Mouse (Mus musculus): ENCODE results near the gene Rbfox1. TPM values are rescaled to one million over a fixed set of nuclear protein-coding genes. Genes with fewer than 3 reads are reported as not detected.

The Rbfox1 gene
- polyA plus RNA-seq, 1 experiment from 2014 or later = 276 TPM

GRCm38 (mm10) chr16:6192358-6192757 lies 307.2 kb downstream of the Rbfox1 start:
- Histone ChIP-seq H3K9ac (ENCODE audit: low read depth, low read length) (no peak overlapping the region), H3K36me3 (ENCODE audit: control insufficient read depth, insufficient read depth, low read length) (no peaks in the 10 kb centered on the region), H3K27ac (ENCODE audit: low read depth, low read length) (no peak overlapping the region), H3K4me2 (ENCODE audit: low read length) (no peak overlapping the region), H3K27me3 (replicated peaks; ENCODE audit: control insufficient read depth, insufficient read depth, low read length) (no peaks in the 10 kb centered on the region), H3K4me1 (ENCODE audit: control insufficient read depth, insufficient read depth, low read depth, low read length) (no peaks in the 10 kb centered on the region), H3K4me3 (ENCODE audit: low read length) (no peak overlapping the region), H3K9me3 (ENCODE audit: control insufficient read depth, low read length) (no peaks in the 10 kb centered on the region)
- 89% methylated on average over 2 of the region's 2 CpGs for WGBS
- no peak for ATAC-seq

- no peak overlapping the region for H3K4me3 ChIP-seq (ENCODE audit: low read length)
- H3K9ac ChIP-seq (ENCODE audit: low read depth, low read length) = no peak overlapping the region
- no peaks in the 10 kb centered on the region for H3K27me3 ChIP-seq (replicated peaks; ENCODE audit: control insufficient read depth, insufficient read depth, low read length)
- no peak for ATAC-seq
- H3K4me1 ChIP-seq (ENCODE audit: control insufficient read depth, insufficient read depth, low read depth, low read length) = no peaks in the 10 kb centered on the region
- no peaks in the 10 kb centered on the region for H3K36me3 ChIP-seq (ENCODE audit: control insufficient read depth, insufficient read depth, low read length)
- no peak overlapping the region for H3K27ac ChIP-seq (ENCODE audit: low read depth, low read length)
- no peaks in the 10 kb centered on the region for H3K9me3 ChIP-seq (ENCODE audit: control insufficient read depth, low read length)
- no peak overlapping the region for H3K4me2 ChIP-seq (ENCODE audit: low read length)
Observed at GRCm38 (mm10) chr16:6206431-6206830, 321.3 kb downstream of the Rbfox1 start.

GRCm38 (mm10) chr16:6212916-6213315 lies 327.8 kb downstream of the Rbfox1 start:
- Histone ChIP-seq H3K4me1 (ENCODE audit: control insufficient read depth, insufficient read depth, low read depth, low read length) (peaks cover 5% of the 10 kb centered on the region; the same call in 1 of the 2 replicates), H3K9ac (ENCODE audit: low read depth, low read length) (no peak overlapping the region), H3K4me3 (ENCODE audit: low read length) (no peak overlapping the region), H3K4me2 (ENCODE audit: low read length) (no peak overlapping the region), H3K9me3 (ENCODE audit: control insufficient read depth, low read length) (no peaks in the 10 kb centered on the region), H3K27ac (ENCODE audit: low read depth, low read length) (peak overlapping the region; percentile 49; the same call in 1 of the 2 replicates), H3K27me3 (replicated peaks; ENCODE audit: control insufficient read depth, insufficient read depth, low read length) (no peaks in the 10 kb centered on the region), H3K36me3 (ENCODE audit: control insufficient read depth, insufficient read depth, low read length) (no peaks in the 10 kb centered on the region)
- 18% methylated on average over 3 of the region's 3 CpGs for WGBS
- peak; percentile 58; the same call in 1 of the 2 replicates for ATAC-seq

- Histone ChIP-seq H3K9me3 (ENCODE audit: control insufficient read depth, low read length) (no peaks in the 10 kb centered on the region), H3K9ac (ENCODE audit: low read depth, low read length) (no peak overlapping the region), H3K4me1 (ENCODE audit: control insufficient read depth, insufficient read depth, low read depth, low read length) (no peaks in the 10 kb centered on the region), H3K36me3 (ENCODE audit: control insufficient read depth, insufficient read depth, low read length) (no peaks in the 10 kb centered on the region), H3K4me3 (ENCODE audit: low read length) (no peak overlapping the region), H3K27me3 (replicated peaks; ENCODE audit: control insufficient read depth, insufficient read depth, low read length) (no peaks in the 10 kb centered on the region), H3K27ac (ENCODE audit: low read depth, low read length) (no peak overlapping the region), H3K4me2 (ENCODE audit: low read length) (no peak overlapping the region)
- ATAC-seq = no peak
- 58% methylated on average over 6 of the region's 6 CpGs for WGBS
Observed at GRCm38 (mm10) chr16:6227449-6227848, 342.3 kb downstream of the Rbfox1 start.

- no peak overlapping the region for H3K4me2 ChIP-seq (ENCODE audit: low read length)
- no peak overlapping the region for H3K27ac ChIP-seq (ENCODE audit: low read depth, low read length)
- no peak for ATAC-seq
- no peaks in the 10 kb centered on the region for H3K36me3 ChIP-seq (ENCODE audit: control insufficient read depth, insufficient read depth, low read length)
- no peak overlapping the region for H3K4me3 ChIP-seq (ENCODE audit: low read length)
- H3K27me3 ChIP-seq (replicated peaks; ENCODE audit: control insufficient read depth, insufficient read depth, low read length) = no peaks in the 10 kb centered on the region
- no peaks in the 10 kb centered on the region for H3K4me1 ChIP-seq (ENCODE audit: control insufficient read depth, insufficient read depth, low read depth, low read length)
- H3K9me3 ChIP-seq (ENCODE audit: control insufficient read depth, low read length) = no peaks in the 10 kb centered on the region
- no peak overlapping the region for H3K9ac ChIP-seq (ENCODE audit: low read depth, low read length)
- 93% methylated on average over 2 of the region's 2 CpGs for WGBS
Observed at GRCm38 (mm10) chr16:6232966-6233365, 347.8 kb downstream of the Rbfox1 start.

GRCm38 (mm10) chr16:6241393-6241792 lies 356.2 kb downstream of the Rbfox1 start:
- Histone ChIP-seq H3K4me2 (ENCODE audit: low read length) (no peak overlapping the region), H3K4me3 (ENCODE audit: low read length) (no peak overlapping the region), H3K36me3 (ENCODE audit: control insufficient read depth, insufficient read depth, low read length) (no peaks in the 10 kb centered on the region), H3K27ac (ENCODE audit: low read depth, low read length) (no peak overlapping the region), H3K9me3 (ENCODE audit: control insufficient read depth, low read length) (no peaks in the 10 kb centered on the region), H3K9ac (ENCODE audit: low read depth, low read length) (no peak overlapping the region), H3K27me3 (replicated peaks; ENCODE audit: control insufficient read depth, insufficient read depth, low read length) (no peaks in the 10 kb centered on the region), H3K4me1 (ENCODE audit: control insufficient read depth, insufficient read depth, low read depth, low read length) (no peaks in the 10 kb centered on the region; the same call in 1 of the 2 replicates)
- WGBS = 95% methylated on average over 4 of the region's 4 CpGs
- no peak for ATAC-seq

GRCm38 (mm10) chr16:6242468-6242867 lies 357.3 kb downstream of the Rbfox1 start:
- Histone ChIP-seq H3K9ac (ENCODE audit: low read depth, low read length) (no peak overlapping the region), H3K27ac (ENCODE audit: low read depth, low read length) (no peak overlapping the region), H3K36me3 (ENCODE audit: control insufficient read depth, insufficient read depth, low read length) (no peaks in the 10 kb centered on the region), H3K4me2 (ENCODE audit: low read length) (no peak overlapping the region), H3K27me3 (replicated peaks; ENCODE audit: control insufficient read depth, insufficient read depth, low read length) (no peaks in the 10 kb centered on the region), H3K4me3 (ENCODE audit: low read length) (no peak overlapping the region), H3K9me3 (ENCODE audit: control insufficient read depth, low read length) (no peaks in the 10 kb centered on the region), H3K4me1 (ENCODE audit: control insufficient read depth, insufficient read depth, low read depth, low read length) (no peaks in the 10 kb centered on the region; the same call in 1 of the 2 replicates)
- no peak for ATAC-seq
- WGBS = 76% methylated on average over 3 of the region's 3 CpGs

- H3K4me2 ChIP-seq (ENCODE audit: low read length) = no peak overlapping the region
- no peaks in the 10 kb centered on the region; the same call in 1 of the 2 replicates for H3K4me1 ChIP-seq (ENCODE audit: control insufficient read depth, insufficient read depth, low read depth, low read length)
- no peak overlapping the region for H3K4me3 ChIP-seq (ENCODE audit: low read length)
- no peaks in the 10 kb centered on the region for H3K27me3 ChIP-seq (replicated peaks; ENCODE audit: control insufficient read depth, insufficient read depth, low read length)
- WGBS = 38% methylated on average over 4 of the region's 4 CpGs
- no peaks in the 10 kb centered on the region for H3K9me3 ChIP-seq (ENCODE audit: control insufficient read depth, low read length)
- no peaks in the 10 kb centered on the region for H3K36me3 ChIP-seq (ENCODE audit: control insufficient read depth, insufficient read depth, low read length)
- no peak overlapping the region for H3K27ac ChIP-seq (ENCODE audit: low read depth, low read length)
- H3K9ac ChIP-seq (ENCODE audit: low read depth, low read length) = no peak overlapping the region
- ATAC-seq = no peak
Observed at GRCm38 (mm10) chr16:6247569-6247968, 362.4 kb downstream of the Rbfox1 start.

GRCm38 (mm10) chr16:6264557-6264956 lies 379.4 kb downstream of the Rbfox1 start:
- no peak overlapping the region for H3K9ac ChIP-seq (ENCODE audit: low read depth, low read length)
- no peak overlapping the region for H3K4me3 ChIP-seq (ENCODE audit: low read length)
- 60% methylated on average over 8 of the region's 8 CpGs for WGBS
- H3K9me3 ChIP-seq (ENCODE audit: control insufficient read depth, low read length) = no peaks in the 10 kb centered on the region
- no peaks in the 10 kb centered on the region for H3K36me3 ChIP-seq (ENCODE audit: control insufficient read depth, insufficient read depth, low read length)
- no peak overlapping the region for H3K4me2 ChIP-seq (ENCODE audit: low read length)
- ATAC-seq = no peak
- no peaks in the 10 kb centered on the region for H3K4me1 ChIP-seq (ENCODE audit: control insufficient read depth, insufficient read depth, low read depth, low read length)
- H3K27ac ChIP-seq (ENCODE audit: low read depth, low read length) = no peak overlapping the region
- H3K27me3 ChIP-seq (replicated peaks; ENCODE audit: control insufficient read depth, insufficient read depth, low read length) = no peaks in the 10 kb centered on the region

- H3K4me2 ChIP-seq (ENCODE audit: low read length) = no peak overlapping the region
- WGBS = 86% methylated on average over 3 of the region's 3 CpGs
- no peaks in the 10 kb centered on the region for H3K27me3 ChIP-seq (replicated peaks; ENCODE audit: control insufficient read depth, insufficient read depth, low read length)
- H3K9me3 ChIP-seq (ENCODE audit: control insufficient read depth, low read length) = no peaks in the 10 kb centered on the region
- no peak overlapping the region for H3K9ac ChIP-seq (ENCODE audit: low read depth, low read length)
- ATAC-seq = no peak
- H3K27ac ChIP-seq (ENCODE audit: low read depth, low read length) = no peak overlapping the region
- no peaks in the 10 kb centered on the region for H3K36me3 ChIP-seq (ENCODE audit: control insufficient read depth, insufficient read depth, low read length)
- H3K4me1 ChIP-seq (ENCODE audit: control insufficient read depth, insufficient read depth, low read depth, low read length) = no peaks in the 10 kb centered on the region
- no peak overlapping the region for H3K4me3 ChIP-seq (ENCODE audit: low read length)
Observed at GRCm38 (mm10) chr16:6265610-6266009, 380.5 kb downstream of the Rbfox1 start.

All from hindbrain, embryonic 16.5 days (tissue).